Mouse (Mus musculus) MEL (cell line): ENCODE results near the gene Inpp5e. TPM values are rescaled to one million over a fixed set of nuclear protein-coding genes. Genes with fewer than 3 reads are reported as not detected.

ENCODE experiments used
- DNase-seq: peaks from one replicate; pipeline ENCODE4 v3.0.0; 2011; ENCODE audit warnings: low read depth, low spot score
- H3K27ac ChIP-seq: 2 replicates; pipeline ENCODE4 v1.5.1; 2012; ENCODE audit warnings: low read depth, mild to moderate bottlenecking, control low read depth, low read length, moderate library complexity; ENCODE audit not compliant: control insufficient read depth
- H3K27me3 ChIP-seq, 2 experiments: fragments of 150-350 bp in 1 of 2; sonication (generic) in 1 of 2; 2 replicates each; pipeline ENCODE4 v1.6.1; 2012; ENCODE audit warnings: low read length in 2 of 2, mild to moderate bottlenecking in 2 of 2, improper control_type of control experiment in 1 of 2, moderate library complexity in 1 of 2; ENCODE audit not compliant: insufficient read depth in 2 of 2, control insufficient read depth in 1 of 2
- H3K36me3 ChIP-seq, 2 experiments: 2 replicates each; pipeline ENCODE4 v1.6.1; 2012 to 2014; ENCODE audit warnings: low read length in 2 of 2, improper control_type of control experiment in 1 of 2, inconsistent platforms in 1 of 2, mild to moderate bottlenecking in 1 of 2; ENCODE audit not compliant: insufficient read depth in 2 of 2, control insufficient read depth in 1 of 2
- H3K4me1 ChIP-seq, 2 experiments: fragments of 150-350 bp in 1 of 2; sonication (generic) in 1 of 2; 2 replicates each; pipeline ENCODE4 v1.6.1; 2012; ENCODE audit warnings: low read length in 2 of 2, improper control_type of control experiment in 1 of 2, mild to moderate bottlenecking in 1 of 2; ENCODE audit not compliant: insufficient read depth in 2 of 2, control insufficient read depth in 1 of 2
- H3K4me3 ChIP-seq, 2 experiments: fragments of 150-350 bp in 1 of 2; sonication (generic) in 1 of 2; 2 replicates each; pipeline ENCODE4 v1.5.1; 2012; ENCODE audit warnings: low read depth in 2 of 2, low read length in 2 of 2, mild to moderate bottlenecking in 2 of 2, moderate library complexity in 2 of 2, control low read depth in 1 of 2, improper control_type of control experiment in 1 of 2; ENCODE audit not compliant: control insufficient read depth in 1 of 2, insufficient read depth in 1 of 2
- H3K79me2 ChIP-seq: 2 replicates; pipeline ENCODE4 v1.6.1; 2012; ENCODE audit warnings: mild to moderate bottlenecking, low read length, moderate library complexity; ENCODE audit not compliant: control insufficient read depth, poor library complexity, insufficient read depth
- H3K9ac ChIP-seq: 2 replicates; pipeline ENCODE4 v1.6.1; 2012; ENCODE audit warnings: low read depth, mild to moderate bottlenecking, control low read depth, low read length, moderate library complexity; ENCODE audit not compliant: control insufficient read depth, poor library complexity, severe bottlenecking
- H3K9me3 ChIP-seq: fragments of 150-350 bp; sonication (generic); replicated peaks from 2 replicates; pipeline ENCODE4 v1.6.1; 2012; ENCODE audit warnings: mild to moderate bottlenecking, low read length, improper control_type of control experiment, moderate library complexity; ENCODE audit not compliant: insufficient read depth
- CTCF ChIP-seq, 3 experiments: IDR thresholded peaks in 2 of 3; conservative IDR thresholded peaks in 1 of 3; 2 replicates each; pipeline ENCODE4 v1.5.1; 2011 to 2012; ENCODE audit warnings: low read length in 3 of 3, low read depth in 2 of 3, mild to moderate bottlenecking in 2 of 3, improper control_type of control experiment in 1 of 3, inconsistent platforms in 1 of 3, mixed read lengths in 1 of 3, moderate library complexity in 1 of 3; ENCODE audit not compliant: control insufficient read depth in 1 of 3, insufficient read depth in 1 of 3, poor library complexity in 1 of 3, severe bottlenecking in 1 of 3
- GATA1 ChIP-seq: IDR thresholded peaks from 2 replicates; pipeline ENCODE4 v1.6.1; 2011; ENCODE audit warnings: low read depth, low read length, improper control_type of control experiment
- HCFC1 ChIP-seq: IDR thresholded peaks from 2 replicates; pipeline ENCODE4 v1.6.1; 2012; ENCODE audit warnings: low read depth, mild to moderate bottlenecking, inconsistent platforms, low read length, improper control_type of control experiment, moderate library complexity
- JUND ChIP-seq: IDR thresholded peaks from 2 replicates; pipeline ENCODE4 v1.6.1; 2011; ENCODE audit warnings: low read depth, mild to moderate bottlenecking, improper control_type of control experiment, low read length
- KAT2A ChIP-seq: conservative IDR thresholded peaks from 2 replicates; pipeline ENCODE4 v1.6.1; 2012; ENCODE audit warnings: low read depth, low read length, improper control_type of control experiment, inconsistent platforms
- MYB ChIP-seq: IDR thresholded peaks from 2 replicates; pipeline ENCODE4 v1.6.1; 2011; ENCODE audit warnings: mild to moderate bottlenecking, low read depth, low read length, improper control_type of control experiment
- MYC ChIP-seq: IDR thresholded peaks from 2 replicates; pipeline ENCODE4 v1.6.1; 2011; ENCODE audit warnings: low read depth, mild to moderate bottlenecking, low read length, improper control_type of control experiment, moderate library complexity
- POLR2AphosphoS2 ChIP-seq: IDR thresholded peaks from 2 replicates; pipeline ENCODE4 v1.6.1; 2011; ENCODE audit warnings: low read length, improper control_type of control experiment
- POLR2AphosphoS5 ChIP-seq: IDR thresholded peaks from 2 replicates; pipeline ENCODE4 v1.6.1; 2012; ENCODE audit warnings: low read depth, borderline replicate concordance, mild to moderate bottlenecking, inconsistent platforms, low read length, moderate library complexity, mixed read lengths
- RAD21 ChIP-seq: IDR thresholded peaks from 2 replicates; pipeline ENCODE4 v1.6.1; 2011; ENCODE audit warnings: mild to moderate bottlenecking, low read depth, low read length, improper control_type of control experiment
- TAL1 ChIP-seq: IDR thresholded peaks from 2 replicates; pipeline ENCODE4 v1.6.1; 2012; ENCODE audit warnings: mild to moderate bottlenecking, inconsistent platforms, low read length, moderate library complexity, mixed read lengths
- TBP ChIP-seq: IDR thresholded peaks from 2 replicates; pipeline ENCODE4 v1.8.0; 2011; ENCODE audit warnings: low read depth, low read length, improper control_type of control experiment
- TCF12 ChIP-seq: IDR thresholded peaks from 2 replicates; pipeline ENCODE4 v1.6.1; 2014; ENCODE audit warnings: low read depth, mild to moderate bottlenecking, inconsistent platforms, low read length, improper control_type of control experiment, moderate library complexity
- UBTF ChIP-seq: IDR thresholded peaks from 2 replicates; pipeline ENCODE4 v1.6.1; 2012; ENCODE audit warnings: low read depth, mild to moderate bottlenecking, inconsistent platforms, low read length, improper control_type of control experiment, moderate library complexity, borderline replicate concordance; ENCODE audit not compliant: insufficient read depth
- USF2 ChIP-seq, 2 experiments: IDR thresholded peaks; 2 replicates each; pipeline ENCODE4 v1.6.1; 2011 to 2012; ENCODE audit warnings: improper control_type of control experiment in 2 of 2, low read length in 2 of 2, borderline replicate concordance in 1 of 2, inconsistent platforms in 1 of 2, low read depth in 1 of 2, mild to moderate bottlenecking in 1 of 2; ENCODE audit not compliant: insufficient read depth in 1 of 2
- ZKSCAN1 ChIP-seq: IDR thresholded peaks from 2 replicates; pipeline ENCODE4 v1.6.1; 2012; ENCODE audit warnings: low read depth, mild to moderate bottlenecking, inconsistent platforms, low read length, improper control_type of control experiment, moderate library complexity
- ZMIZ1 ChIP-seq: IDR thresholded peaks from 2 replicates; pipeline ENCODE4 v1.6.1; 2012; ENCODE audit warnings: low read depth, mild to moderate bottlenecking, inconsistent platforms, low read length, improper control_type of control experiment, moderate library complexity
- polyA plus RNA-seq, 2 experiments: library from polyadenylated mRNA; stranded (reverse) in 1 of 2; unstranded in 1 of 2; fragments of >175 nt in 1 of 2; fragments of >200 nt in 1 of 2; gene quantifications; 2 replicates each; pipeline versions ENCODE4 v1.2.1 to v1.2.4; 2012; ENCODE audit warnings: low replicate concordance in 2 of 2, low read depth in 1 of 2; ENCODE audit not compliant: insufficient read length in 2 of 2, insufficient read depth in 1 of 2, missing spikeins in 1 of 2
- total RNA-seq: library from RNA; depleted of rRNA; stranded (reverse); fragments of 300-350 nt; gene quantifications from 2 replicates; pipeline ENCODE4 v1.2.3, GENCODE M21; 2012

The Inpp5e gene
- total and polyA plus RNA-seq, 3 experiments = 11.2 to 17.5 TPM; not detected in 1

DNA sequence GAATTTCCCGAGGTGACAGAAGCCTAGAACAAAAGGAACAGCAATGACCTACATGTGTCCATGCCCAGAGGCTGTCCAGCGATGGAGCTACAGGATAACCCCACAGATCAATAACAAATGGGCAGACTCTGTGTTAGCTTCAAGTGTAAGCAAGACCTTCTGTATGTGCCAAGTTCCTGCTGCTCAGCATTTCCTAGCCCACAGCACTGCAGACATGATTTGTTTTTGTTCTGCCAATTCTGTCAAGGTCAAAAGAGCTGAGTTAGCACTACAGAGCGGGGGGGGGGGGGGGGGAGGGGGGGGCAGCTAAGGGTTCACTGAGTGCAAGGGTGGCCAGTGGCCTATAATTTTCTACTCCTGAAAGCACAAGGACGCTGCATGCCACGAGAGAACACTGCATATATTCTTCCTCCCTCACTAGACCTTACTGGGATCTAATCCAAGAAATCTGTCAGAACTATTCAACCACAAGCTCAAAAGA is 2.0 kb upstream of the Inpp5e start:
- Histone ChIP-seq H3K4me3 (no peak overlapping the region), H3K27me3 (no peaks in the 10 kb centered on the region), H3K36me3 (no peaks in the 10 kb centered on the region; a peak in 1 of 4 replicates), H3K79me2 (peaks cover 18% of the 10 kb centered on the region), H3K27ac (no peak overlapping the region), H3K9ac (no peak overlapping the region), H3K9me3 (no peaks in the 10 kb centered on the region)
- DNase-seq = no peak
- TF ChIP-seq TBP (no peak), TAL1 (no peak)
- TF ChIP-seq, all 39 proteins: peak for 0
- H3K4me1 ChIP-seq = peaks cover 1 to 19% of the 10 kb centered on the region in 2 experiments; a peak in 3 of 4 replicates

- no peak overlapping the region for H3K4me3 ChIP-seq
- peaks cover 1 to 19% of the 10 kb centered on the region in 2 experiments; a peak in 3 of 4 replicates for H3K4me1 ChIP-seq
- no peaks in the 10 kb centered on the region for H3K27me3 ChIP-seq
- no peak for TF ChIP-seq POLR2AphosphoS2
- no peak for TF ChIP-seq MYB
- TF ChIP-seq USF2 (IDR thresholded peaks at IDR 0.05; ENCODE audit: borderline replicate concordance in 1 of 2, insufficient read depth in 1 of 2, low read depth in 1 of 2, low read length in 2 of 2) = no peak
- TF ChIP-seq GATA1 = no peak
- peak in 2 of 3 experiments; percentile 4 to 17; a peak in 2 of 6 replicates for TF ChIP-seq CTCF (IDR thresholded peaks at IDR 0.05 in 2 of 3, conservative IDR thresholded peaks at IDR 0.05 in 1 of 3; ENCODE audit: control insufficient read depth in 1 of 3, insufficient read depth in 1 of 3, low read depth in 2 of 3, low read length in 3 of 3, poor library complexity in 1 of 3, severe bottlenecking in 1 of 3)
- DNase-seq = no peak
- H3K36me3 ChIP-seq = no peaks in the 10 kb centered on the region; a peak in 1 of 4 replicates
- H3K27ac ChIP-seq = no peak overlapping the region
- no peaks in the 10 kb centered on the region for H3K9me3 ChIP-seq
- H3K79me2 ChIP-seq = peaks cover 18% of the 10 kb centered on the region
- H3K9ac ChIP-seq = no peak overlapping the region
These were observed 1.1 kb upstream of the Inpp5e start for GRCm38 (mm10) chr2:26410091-26410490.

- no peak for DNase-seq
- H3K9me3 ChIP-seq = no peaks in the 10 kb centered on the region
- H3K4me3 ChIP-seq = no peak overlapping the region
- TF ChIP-seq USF2 (IDR thresholded peaks at IDR 0.05; ENCODE audit: borderline replicate concordance in 1 of 2, insufficient read depth in 1 of 2, low read depth in 1 of 2, low read length in 2 of 2) = no peak
- peaks cover 18% of the 10 kb centered on the region for H3K79me2 ChIP-seq
- no peaks in the 10 kb centered on the region for H3K27me3 ChIP-seq
- H3K27ac ChIP-seq = no peak overlapping the region
- peaks cover 1 to 19% of the 10 kb centered on the region in 2 experiments; a peak in 3 of 4 replicates for H3K4me1 ChIP-seq
- H3K9ac ChIP-seq = peak overlapping the region; percentile 46
- no peaks in the 10 kb centered on the region; a peak in 1 of 4 replicates for H3K36me3 ChIP-seq
These were observed 359 bp upstream of the Inpp5e start for GRCm38 (mm10) chr2:26409362-26409761.

DNA sequence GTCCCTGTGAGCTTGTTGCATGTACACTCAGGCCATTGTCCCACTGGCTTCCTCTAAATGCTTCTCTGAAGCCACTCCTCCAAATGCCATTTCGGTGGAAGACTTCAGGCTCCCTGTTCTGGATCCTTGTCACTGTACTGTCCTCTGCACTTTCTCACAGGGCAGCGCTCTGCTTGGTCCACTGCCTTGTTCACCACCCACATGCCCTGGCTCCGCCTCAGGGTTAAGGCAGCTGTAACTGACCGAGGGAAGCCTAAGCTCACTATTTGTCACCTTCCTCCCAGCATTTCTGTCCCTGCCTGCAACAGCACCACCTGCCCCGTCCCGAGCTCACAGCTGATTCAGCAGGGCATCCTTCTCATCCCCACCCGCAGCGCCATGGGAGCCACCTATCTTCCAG is 5.7 kb downstream of the Inpp5e start:
- H3K9ac ChIP-seq = no peak overlapping the region
- peaks cover 12% of the 10 kb centered on the region for H3K79me2 ChIP-seq
- DNase-seq = no peak
- peaks cover 1 to 15% of the 10 kb centered on the region in 2 experiments; a peak in 3 of 4 replicates for H3K4me1 ChIP-seq
- no peaks in the 10 kb centered on the region for H3K9me3 ChIP-seq
- H3K27ac ChIP-seq = no peak overlapping the region
- no peaks in the 10 kb centered on the region for H3K27me3 ChIP-seq
- no peak overlapping the region for H3K4me3 ChIP-seq
- H3K36me3 ChIP-seq = no peaks in the 10 kb centered on the region; a peak in 2 of 4 replicates
- TF ChIP-seq TCF12 (no peak), UBTF (no peak), MYC (no peak), ZKSCAN1 (no peak), HCFC1 (no peak), ZMIZ1 (no peak), POLR2AphosphoS5 (no peak), KAT2A (no peak), CTCF (IDR thresholded peaks at IDR 0.05 in 2 of 3, conservative IDR thresholded peaks at IDR 0.05 in 1 of 3; ENCODE audit: control insufficient read depth in 1 of 3, insufficient read depth in 1 of 3, low read depth in 2 of 3, low read length in 3 of 3, poor library complexity in 1 of 3, severe bottlenecking in 1 of 3) (no peak), RAD21 (no peak), JUND (no peak)
